ENCODE assay signal across 17 mouse cellular contexts in genomic region chr13:85068403-85068802, GRCm38 (mm10).
DNase-seq lines count a peak whose midpoint lies in the region; ATAC-seq and TF ChIP-seq lines count a peak whose summit lies in the region.
"Had no signal": no experiment of that assay in that cellular context is flagged by ENCODE, and none has a peak within 500 bp of the region (broad histone marks: within the 10 kb centered on the region; RNA-seq: fewer than 3 reads in every experiment).

No protein-coding gene starts in this region.

- H3K4me2 ChIP-seq in forebrain, embryonic 11.5 days (ENCODE audit: low read depth, low read length, severe bottlenecking): no peak overlapping the region
- H3K4me2 ChIP-seq in hindbrain, embryonic 13.5 days: no peak overlapping the region
- H3K4me2 ChIP-seq in midbrain, embryonic 15.5 days: no peak overlapping the region
- H3K4me2 ChIP-seq: embryonic facial prominence, embryonic 13.5 days; liver, embryonic 13.5 days had no signal

- no peak overlapping the region for H3K4me3 ChIP-seq in forebrain, embryonic 11.5 days (ENCODE audit: low read depth, low read length)
- no peak overlapping the region for H3K4me3 ChIP-seq in forebrain, embryonic 10.5 days
- H3K4me3 ChIP-seq in hindbrain, embryonic 13.5 days: no peak overlapping the region
- no peak overlapping the region for H3K4me3 ChIP-seq in midbrain, embryonic 15.5 days
- H3K4me3 ChIP-seq: embryonic facial prominence, embryonic 13.5 days; gastrocnemius, adult 2 months; liver, embryonic 13.5 days had no signal

- H3K27me3 ChIP-seq in forebrain, embryonic 11.5 days (ENCODE audit: control insufficient read depth, insufficient read depth, low read length): no peaks in the 10 kb centered on the region
- H3K27me3 ChIP-seq in forebrain, embryonic 10.5 days (ENCODE audit: poor library complexity, severe bottlenecking): no peaks in the 10 kb centered on the region
- no peaks in the 10 kb centered on the region for H3K27me3 ChIP-seq in hindbrain, embryonic 13.5 days
- no peaks in the 10 kb centered on the region for H3K27me3 ChIP-seq in midbrain, embryonic 15.5 days (replicated peaks)
- H3K27me3 ChIP-seq: embryonic facial prominence, embryonic 13.5 days; liver, embryonic 13.5 days had no signal

- H3K9me3 ChIP-seq in forebrain, embryonic 11.5 days (ENCODE audit: control insufficient read depth, low read length): no peaks in the 10 kb centered on the region
- no peaks in the 10 kb centered on the region for H3K9me3 ChIP-seq in forebrain, embryonic 10.5 days
- no peaks in the 10 kb centered on the region for H3K9me3 ChIP-seq in hindbrain, embryonic 13.5 days
- H3K9me3 ChIP-seq in midbrain, embryonic 15.5 days: no peaks in the 10 kb centered on the region
- H3K9me3 ChIP-seq: embryonic facial prominence, embryonic 13.5 days; liver, embryonic 13.5 days had no signal

- H3K9ac ChIP-seq in forebrain, embryonic 11.5 days (ENCODE audit: low read length): no peak overlapping the region
- no peak overlapping the region for H3K9ac ChIP-seq in hindbrain, embryonic 13.5 days
- no peak overlapping the region for H3K9ac ChIP-seq in midbrain, embryonic 15.5 days
- H3K9ac ChIP-seq: embryonic facial prominence, embryonic 13.5 days; liver, embryonic 13.5 days had no signal

- no peak for TF ChIP-seq CTCF in brain, embryonic 14.5 days (IDR thresholded peaks at IDR 0.05; ENCODE audit: borderline replicate concordance, extremely low read depth, insufficient read depth, insufficient read length)

- WGBS in forebrain, embryonic 11.5 days: 35% methylated on average over 3 of the region's 3 CpGs
- WGBS in forebrain, embryonic 10.5 days: 61% methylated on average over 3 of the region's 3 CpGs
- WGBS in hindbrain, embryonic 13.5 days: 22% methylated on average over 3 of the region's 3 CpGs
- WGBS in midbrain, embryonic 15.5 days: 18% methylated on average over 3 of the region's 3 CpGs

- ATAC-seq in forebrain, embryonic 11.5 days (replicated peaks; ENCODE audit: low FRiP score): peak; percentile 78
- ATAC-seq in hindbrain, embryonic 13.5 days (ENCODE audit: low FRiP score): peak; percentile 78
- ATAC-seq in midbrain, embryonic 15.5 days (replicated peaks): peak; percentile 88
- ATAC-seq in granulocyte monocyte progenitor cell, adult 5-6 weeks (replicated peaks; ENCODE audit: poor library complexity, severe bottlenecking): no peak

- DNase-seq in forebrain, embryonic 11.5 days (ENCODE audit: low spot score): no peak
- no peak for DNase-seq in forebrain, embryonic 10.5 days (ENCODE audit: extremely low spot score, low spot score)
- peak; percentile 92 for DNase-seq in brain, embryonic 14.5 days (ENCODE audit: low read depth)
- DNase-seq in right cerebral cortex, postnatal 25 days: no peak
- DNase-seq in thymus, postnatal 10 days (ENCODE audit: low spot score in 2 of 2): no peak
- DNase-seq: adrenal gland, adult 8-10 months; cerebellum, adult 8-10 months; gastrocnemius, adult 2 months; heart, adult 11 months; kidney, adult 11 months; liver, embryonic 13.5 days; thymus, postnatal 36 days had no signal

- 0 out of 2 replicates have a peak, but pooled peaks cover 2% of the 10 kb centered on the region for H3K4me1 ChIP-seq in forebrain, embryonic 11.5 days (replicated peaks; ENCODE audit: control insufficient read depth, insufficient read depth, low read length)
- H3K4me1 ChIP-seq in forebrain, embryonic 10.5 days: peaks cover 10% of the 10 kb centered on the region; the same call in 1 of the 2 replicates
- H3K4me1 ChIP-seq in hindbrain, embryonic 13.5 days (replicated peaks): peaks cover 4% of the 10 kb centered on the region
- H3K4me1 ChIP-seq in midbrain, embryonic 15.5 days: peaks cover 9% of the 10 kb centered on the region; the same call in 1 of the 2 replicates
- H3K4me1 ChIP-seq: embryonic facial prominence, embryonic 13.5 days; liver, embryonic 13.5 days had no signal

- no peak for TF ChIP-seq POLR2A in brain, embryonic 14.5 days (IDR thresholded peaks at IDR 0.05; ENCODE audit: borderline replicate concordance, extremely low read depth, insufficient read depth, insufficient read length, poor library complexity, severe bottlenecking)

- H3K27ac ChIP-seq in forebrain, embryonic 11.5 days (ENCODE audit: low read depth, low read length): no peak overlapping the region
- H3K27ac ChIP-seq in forebrain, embryonic 10.5 days: no peak overlapping the region
- H3K27ac ChIP-seq in hindbrain, embryonic 13.5 days: peak overlapping the region; percentile 78
- H3K27ac ChIP-seq in midbrain, embryonic 15.5 days: peak overlapping the region; percentile 68; the same call in 1 of the 2 replicates
- H3K27ac ChIP-seq: embryonic facial prominence, embryonic 13.5 days; gastrocnemius, adult 2 months; kidney, postnatal 0 days; liver, embryonic 13.5 days had no signal

- no peaks in the 10 kb centered on the region for H3K36me3 ChIP-seq in forebrain, embryonic 11.5 days (ENCODE audit: control insufficient read depth, insufficient read depth, low read length)
- no peaks in the 10 kb centered on the region for H3K36me3 ChIP-seq in forebrain, embryonic 10.5 days (replicated peaks)
- no peaks in the 10 kb centered on the region for H3K36me3 ChIP-seq in hindbrain, embryonic 13.5 days
- H3K36me3 ChIP-seq in midbrain, embryonic 15.5 days (replicated peaks): no peaks in the 10 kb centered on the region
- H3K36me3 ChIP-seq: embryonic facial prominence, embryonic 13.5 days; liver, embryonic 13.5 days had no signal

Comparison
In these comparisons a context has a peak if more than half of its experiments do, and no peak if none do; other contexts are left out.
1. H3K27ac ChIP-seq: peak in hindbrain, embryonic 13.5 days (single experiment) and midbrain, embryonic 15.5 days (single experiment); none in forebrain, embryonic 11.5 days (single experiment) and forebrain, embryonic 10.5 days (single experiment).